Mouse (Mus musculus): Measurements from ENCODE around the gene Lrfn2.

Lrfn2 gene

GRCm38 (mm10) chr17:49111911-49112310 lies 179.7 kb downstream of the Lrfn2 start:
- ATAC-seq (ENCODE audit: insufficient number of reproducible peaks, low FRiP score, low TSS enrichment) = no peak

- ATAC-seq (ENCODE audit: insufficient number of reproducible peaks, low FRiP score, low TSS enrichment) = no peak
Observed at GRCm38 (mm10) chr17:49113336-49113735, 181.2 kb downstream of the Lrfn2 start.

- no peak for ATAC-seq (ENCODE audit: insufficient number of reproducible peaks, low FRiP score, low TSS enrichment)
Observed at GRCm38 (mm10) chr17:49124166-49124565, 192.0 kb downstream of the Lrfn2 start.

GRCm38 (mm10) chr17:49124642-49125041 lies 192.5 kb downstream of the Lrfn2 start:
- no peak for ATAC-seq (ENCODE audit: insufficient number of reproducible peaks, low FRiP score, low TSS enrichment)

Measured in cerebellum, adult (tissue).